Mouse (Mus musculus) limb, embryonic 12.5 days (tissue): ENCODE measurements at regions not wholly inside any gene's neighbourhood (a gene's known extent, or its start where the extent isn't known, plus 50 kb on each side); places are given as distances from the start of the nearest gene placed in this dataset.
A peak's percentile ranks its signal among the peaks of the same experiment; 100 is the strongest.

Experiments
- ATAC-seq: fragments of 200-750 bp; cut with Nextera tagmentation; 2 replicates; pipeline ENCODE4 v1.8.0; 2017; ENCODE audit warnings: low read depth, moderate TSS enrichment; ENCODE audit not compliant: insufficient number of reproducible peaks, insufficient read depth, low FRiP score, low TSS enrichment
- H3K27ac ChIP-seq: fragments of 300-500 bp; sonication (generic); 2 replicates; pipeline ENCODE4 v1.5.1; 2016; ENCODE audit warnings: mild to moderate bottlenecking, moderate library complexity
- H3K27me3 ChIP-seq: fragments of 300-500 bp; sonication (generic); 2 replicates; pipeline ENCODE4 v1.6.1; 2016; ENCODE audit warnings: mild to moderate bottlenecking, moderate library complexity
- H3K36me3 ChIP-seq: fragments of 300-500 bp; sonication (generic); 2 replicates; pipeline ENCODE4 v1.6.1; 2016; ENCODE audit warnings: mild to moderate bottlenecking, moderate library complexity
- H3K4me1 ChIP-seq: fragments of 300-500 bp; sonication (generic); replicated peaks from 2 replicates; pipeline ENCODE4 v1.6.1; 2016
- H3K4me2 ChIP-seq: fragments of 300-500 bp; sonication (generic); 2 replicates; pipeline ENCODE4 v1.6.1; 2016; ENCODE audit warnings: mild to moderate bottlenecking, moderate library complexity
- H3K4me3 ChIP-seq: fragments of 300-500 bp; sonication (generic); replicated peaks from 2 replicates; pipeline ENCODE4 v1.5.1; 2016; ENCODE audit warnings: mild to moderate bottlenecking
- H3K9ac ChIP-seq: fragments of 300-500 bp; sonication (generic); replicated peaks from 2 replicates; pipeline ENCODE4 v1.6.1; 2016; ENCODE audit warnings: mild to moderate bottlenecking, moderate library complexity
- H3K9me3 ChIP-seq: fragments of 300-500 bp; sonication (generic); 2 replicates; pipeline ENCODE4 v1.6.1; 2016; ENCODE audit warnings: mild to moderate bottlenecking, moderate library complexity
- WGBS: fragments of 180-500 bp; shearing (Covaris S2); methylation state at CpG from one replicate; pipeline ENCODE4 v1.1.7; 2016; 5-methylcytosine and 5-hydroxymethylcytosine counted together

GRCm38 (mm10) chr9:93509646-93510045 is 967.6 kb downstream of the Plod2 start:
- Histone ChIP-seq H3K27me3 (no peaks in the 10 kb centered on the region), H3K27ac (no peak overlapping the region), H3K9me3 (no peaks in the 10 kb centered on the region), H3K4me3 (no peak overlapping the region), H3K4me1 (no peaks in the 10 kb centered on the region), H3K4me2 (no peak overlapping the region), H3K9ac (no peak overlapping the region), H3K36me3 (no peaks in the 10 kb centered on the region)
- WGBS: 72% methylated on average over 2 of the region's 2 CpGs
- ATAC-seq: no peak

- Histone ChIP-seq H3K27ac (no peak overlapping the region), H3K36me3 (no peaks in the 10 kb centered on the region), H3K4me1 (no peaks in the 10 kb centered on the region), H3K9ac (no peak overlapping the region), H3K4me2 (no peak overlapping the region), H3K9me3 (no peaks in the 10 kb centered on the region), H3K4me3 (no peak overlapping the region), H3K27me3 (peaks cover 12% of the 10 kb centered on the region; the same call in 1 of the 2 replicates)
- 0 out of 2 replicates have a peak, but pooled peaks have one; percentile 56 for ATAC-seq
- WGBS: 37% methylated on average over 6 of the region's 6 CpGs
Measured at GRCm38 (mm10) chr9:93524055-93524454, 982.0 kb downstream of the Plod2 start.

DNA sequence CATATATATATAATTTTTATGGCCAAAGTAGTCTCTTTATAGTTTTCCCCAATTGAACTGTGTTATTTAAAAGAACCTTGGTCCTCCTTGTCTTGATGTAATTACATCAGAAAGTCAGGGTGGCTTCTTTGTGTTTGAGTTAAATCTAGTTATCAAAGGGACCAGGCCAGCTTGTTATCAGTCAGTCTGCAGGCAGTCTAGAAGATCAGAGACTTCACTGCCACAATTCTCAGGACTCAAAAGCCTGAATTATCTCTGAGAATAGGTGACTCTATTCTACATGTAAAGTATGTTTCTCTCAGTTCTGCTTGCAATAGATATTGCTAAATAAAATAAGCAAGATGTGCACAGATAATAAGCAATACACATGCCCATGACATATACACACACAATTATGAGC is 983.1 kb downstream of the Plod2 start:
- Histone ChIP-seq H3K4me1 (no peaks in the 10 kb centered on the region), H3K27me3 (peaks cover 12% of the 10 kb centered on the region; the same call in 1 of the 2 replicates), H3K4me2 (no peak overlapping the region), H3K9me3 (no peaks in the 10 kb centered on the region), H3K27ac (no peak overlapping the region), H3K4me3 (no peak overlapping the region), H3K36me3 (no peaks in the 10 kb centered on the region), H3K9ac (no peak overlapping the region)
- ATAC-seq: no peak

GRCm38 (mm10) chr9:93530646-93531320 is 988.8 kb downstream of the Plod2 start:
- WGBS: 79% methylated on average over 2 of the region's 2 CpGs
- no peaks in the 10 kb centered on the region for H3K4me1 ChIP-seq

More at GRCm38 (mm10) chr9:93530646-93531320, 988.8 kb downstream of the Plod2 start:
- no peak for ATAC-seq
- Histone ChIP-seq H3K4me3 (no peak overlapping the region), H3K36me3 (no peaks in the 10 kb centered on the region), H3K9me3 (no peaks in the 10 kb centered on the region), H3K27me3 (peaks cover 12% of the 10 kb centered on the region; the same call in 1 of the 2 replicates), H3K4me2 (no peak overlapping the region), H3K27ac (no peak overlapping the region), H3K9ac (no peak overlapping the region)
